Mouse (Mus musculus) midbrain, embryonic 16.5 days (tissue): ENCODE results near the gene Tmem86b. TPM values are rescaled to one million over a fixed set of nuclear protein-coding genes. Genes with fewer than 3 reads are reported as not detected.

Experiments
- ATAC-seq: fragments of 200-750 bp; cut with Nextera tagmentation; 2 replicates; pipeline ENCODE4 v1.8.0; 2017; ENCODE audit warnings: moderate TSS enrichment
- H3K27ac ChIP-seq: fragments of 300-500 bp; sonication (generic); 2 replicates; pipeline ENCODE4 v1.5.1; 2014; ENCODE audit warnings: mild to moderate bottlenecking, low read length, mixed read lengths
- H3K27me3 ChIP-seq: fragments of 300-500 bp; sonication (generic); 2 replicates; pipeline ENCODE4 v1.6.1; 2014; ENCODE audit warnings: low read depth, low read length, mixed read lengths; ENCODE audit not compliant: control insufficient read depth, insufficient read depth
- H3K36me3 ChIP-seq: fragments of 300-500 bp; sonication (generic); 2 replicates; pipeline ENCODE4 v1.6.1; 2014; ENCODE audit warnings: mild to moderate bottlenecking, low read length, moderate library complexity, mixed read lengths; ENCODE audit not compliant: control insufficient read depth, insufficient read depth
- H3K4me1 ChIP-seq: fragments of 300-500 bp; sonication (generic); 2 replicates; pipeline ENCODE4 v1.6.1; 2014; ENCODE audit warnings: mild to moderate bottlenecking, low read length, mixed read lengths; ENCODE audit not compliant: control insufficient read depth, insufficient read depth
- H3K4me2 ChIP-seq: fragments of 300-500 bp; sonication (generic); 2 replicates; pipeline ENCODE4 v1.6.1; 2014; ENCODE audit warnings: mild to moderate bottlenecking, low read length, mixed read lengths
- H3K4me3 ChIP-seq: fragments of 300-500 bp; sonication (generic); 2 replicates; pipeline ENCODE4 v1.5.1; 2014; ENCODE audit warnings: low read depth, mild to moderate bottlenecking, low read length, moderate library complexity, mixed read lengths
- H3K9ac ChIP-seq: fragments of 300-500 bp; sonication (generic); 2 replicates; pipeline ENCODE4 v1.6.1; 2014; ENCODE audit warnings: low read depth, low read length, mixed read lengths
- H3K9me3 ChIP-seq: fragments of 300-500 bp; sonication (generic); replicated peaks from 2 replicates; pipeline ENCODE4 v1.6.1; 2014; ENCODE audit warnings: mild to moderate bottlenecking, low read length, mixed read lengths; ENCODE audit not compliant: control insufficient read depth, poor library complexity, severe bottlenecking
- WGBS: fragments of 180-500 bp; shearing (Covaris S2); extraction: QIAGEN DNeasy Blood & Tissue Kit; methylation state at CpG from one replicate; pipeline ENCODE4 v1.1.7; 2014; 5-methylcytosine and 5-hydroxymethylcytosine counted together
- polyA plus RNA-seq: library from polyadenylated mRNA; unstranded; fragments of >200 nt; fragmentation: Nextera tagmentation; extraction: Ambion mirVana; gene quantifications from 2 replicates; pipeline ENCODE4 v1.2.1, GENCODE M21; 2015

Tmem86b gene
- polyA plus RNA-seq, 1 experiment from 2014 or later: 2.1 TPM

DNA sequence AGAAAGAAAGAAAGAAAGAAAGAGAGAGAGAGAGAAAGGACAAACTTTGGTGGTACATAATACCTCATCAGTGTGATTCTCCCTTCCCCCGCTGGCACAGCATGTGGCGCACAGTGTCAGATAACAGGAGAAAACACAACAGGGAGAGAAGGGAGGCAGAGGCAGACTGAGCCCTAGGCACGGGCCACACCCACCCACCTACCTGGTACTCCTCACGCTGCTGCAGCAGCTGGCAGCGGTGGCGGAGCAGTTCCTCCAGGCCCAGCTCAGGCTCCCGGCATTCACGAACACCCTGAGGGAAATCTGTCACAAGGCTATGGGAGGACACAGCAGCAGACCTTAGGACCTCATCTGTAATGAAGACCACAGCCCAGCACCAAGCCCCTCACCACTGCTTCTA, 32.0 kb upstream of the Tmem86b start:
- ATAC-seq: no peak
- Histone ChIP-seq H3K36me3 (peaks cover 20% of the 10 kb centered on the region), H3K27me3 (no peaks in the 10 kb centered on the region), H3K4me1 (peaks cover 10% of the 10 kb centered on the region), H3K4me2 (no peak overlapping the region), H3K9me3 (no peaks in the 10 kb centered on the region), H3K27ac (no peak overlapping the region), H3K4me3 (no peak overlapping the region), H3K9ac (no peak overlapping the region)
- WGBS: 73% methylated on average over 8 of the region's 8 CpGs

DNA sequence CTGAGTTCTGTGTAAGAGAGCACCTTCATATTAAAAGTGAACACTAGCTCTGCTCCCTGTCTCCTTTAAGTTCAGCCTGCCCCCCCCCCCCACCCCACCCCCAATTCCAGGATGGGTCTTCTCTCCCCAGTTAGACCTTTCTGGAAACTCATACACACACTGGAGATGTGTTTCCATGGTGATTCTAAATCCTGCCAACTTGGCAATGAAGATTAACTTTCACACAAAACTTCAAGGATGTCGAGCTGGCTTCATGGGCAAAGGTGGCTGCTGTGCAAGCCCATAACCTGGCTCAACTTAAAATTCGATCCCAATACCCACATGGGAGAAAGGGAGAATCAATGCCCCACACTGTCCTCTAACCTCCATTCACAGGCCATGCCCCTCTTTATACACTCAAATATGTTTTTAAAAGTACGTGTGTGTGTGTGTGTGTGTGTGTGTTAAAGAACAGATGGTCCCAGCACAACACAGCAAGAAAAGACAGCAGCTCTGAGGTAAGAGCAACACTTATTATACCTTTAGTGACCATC, 28.8 kb upstream of the Tmem86b start:
- H3K27me3 ChIP-seq: no peaks in the 10 kb centered on the region
- H3K4me2 ChIP-seq: peak overlapping the region; percentile 89
- peaks cover 33% of the 10 kb centered on the region for H3K4me1 ChIP-seq
- H3K9me3 ChIP-seq: no peaks in the 10 kb centered on the region
- ATAC-seq: no peak
- H3K9ac ChIP-seq: peak overlapping the region; percentile 81
- H3K36me3 ChIP-seq: peaks cover 11% of the 10 kb centered on the region
- peak overlapping the region; percentile 94 for H3K27ac ChIP-seq
- peak overlapping the region; percentile 81 for H3K4me3 ChIP-seq
- 52% methylated on average over 3 of the region's 3 CpGs for WGBS

DNA sequence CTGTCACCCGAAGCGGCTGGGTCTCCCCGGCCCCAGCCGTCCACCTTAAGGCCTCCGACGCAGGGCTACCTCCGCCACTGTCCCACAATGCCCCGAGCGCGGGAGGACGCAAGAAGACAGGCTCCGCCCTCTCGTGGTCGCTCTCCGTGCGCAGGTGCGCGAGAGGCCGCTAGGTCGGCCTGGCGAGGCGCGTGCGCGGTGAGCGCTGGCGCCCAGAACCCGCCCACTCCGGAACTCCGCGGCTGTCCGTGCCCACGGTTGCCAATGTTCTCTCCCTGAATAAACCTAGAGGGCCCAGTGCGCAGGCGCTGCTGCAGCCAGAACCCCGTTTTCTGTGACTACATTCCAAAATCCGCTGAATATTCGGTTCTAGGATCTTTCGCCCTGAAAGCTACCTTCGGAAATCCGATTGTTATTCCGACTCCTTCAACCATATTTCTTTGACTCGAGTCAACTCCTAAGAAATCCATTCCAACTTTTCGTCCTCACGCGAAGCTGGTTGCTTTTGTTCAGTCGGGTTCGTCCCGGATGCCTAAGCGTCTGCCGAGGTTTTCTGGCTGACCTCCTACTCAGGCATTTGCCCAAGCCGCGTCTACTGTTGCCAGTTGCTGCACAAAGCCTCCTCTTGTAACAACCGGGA, 27.8 kb upstream of the Tmem86b start, which contains the start of gene Ppp6r1:
Ppp6r1 (minus strand) TSS at position 108 of the 640 bp plus-strand sequence.
- WGBS: under 1% methylated on average over 54 of the region's 54 CpGs
- Histone ChIP-seq H3K4me3 (peak within 1 kb of the TSS; percentile 81), H3K4me1 (peaks cover 37% of the 10 kb centered on the region)

DNA sequence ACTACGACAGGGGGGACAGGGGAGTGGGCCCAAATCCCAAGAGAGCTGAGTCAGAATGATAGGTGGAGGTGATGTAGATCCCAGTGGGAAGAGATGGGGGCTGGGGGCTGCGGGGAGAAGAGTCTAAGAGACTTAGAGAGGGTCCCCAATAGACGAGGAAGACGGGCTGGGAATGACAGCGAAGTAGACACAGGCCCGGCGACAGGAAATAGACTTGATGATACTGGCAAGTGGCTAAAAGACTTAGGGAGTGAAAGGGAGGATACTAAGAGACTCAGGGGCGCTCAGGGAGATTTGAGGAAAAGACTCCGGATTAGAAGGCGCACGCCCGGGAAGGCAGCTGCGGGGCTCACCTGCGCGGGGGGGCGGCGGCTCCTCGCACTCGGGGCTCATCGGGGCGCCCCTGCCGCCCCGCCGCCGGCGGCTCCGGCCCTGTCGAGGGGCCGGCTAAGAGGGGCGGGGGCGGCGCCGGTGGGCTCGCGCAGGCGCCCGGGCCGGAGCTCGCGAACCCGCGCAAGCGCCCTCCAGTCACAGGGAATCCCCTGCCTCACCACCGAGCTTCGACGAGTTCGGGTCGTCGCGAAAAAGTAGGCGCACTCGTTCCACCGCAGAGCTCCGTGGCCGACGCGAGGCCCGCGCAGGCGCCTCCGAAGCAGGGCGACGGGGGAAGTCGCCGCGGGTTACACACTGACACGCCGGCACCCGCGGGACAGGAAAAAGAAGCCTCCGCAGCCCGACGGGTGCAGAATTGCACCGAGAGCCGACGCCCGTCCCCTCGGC, 27.1 kb upstream of the Tmem86b start:
- 1% methylated on average over 52 of the region's 78 CpGs for WGBS
- peak overlapping the region; percentile 94 for H3K27ac ChIP-seq
- H3K36me3 ChIP-seq: peaks cover 6% of the 10 kb centered on the region
- H3K9me3 ChIP-seq: no peaks in the 10 kb centered on the region
- peaks cover 37% of the 10 kb centered on the region for H3K4me1 ChIP-seq
- H3K4me2 ChIP-seq: peak overlapping the region; percentile 89
- peak; percentile 85 for ATAC-seq
- peak overlapping the region; percentile 81 for H3K4me3 ChIP-seq
- H3K9ac ChIP-seq: peak overlapping the region; percentile 82
- no peaks in the 10 kb centered on the region for H3K27me3 ChIP-seq

More for the DNA sequence above, 27.8 kb upstream of the Tmem86b start, which contains the start of gene Ppp6r1:
- Histone ChIP-seq H3K36me3 (peaks cover 9% of the 10 kb centered on the region), H3K9ac (peak within 1 kb of the TSS; percentile 82), H3K27ac (peak within 1 kb of the TSS; percentile 94), H3K4me2 (peak within 1 kb of the TSS; percentile 89), H3K9me3 (no peaks in the 10 kb centered on the region), H3K27me3 (no peaks in the 10 kb centered on the region)
- ATAC-seq: peak; percentile 98

GRCm38 (mm10) chr7:4657521-4658127, 26.4 kb upstream of the Tmem86b start:
- Histone ChIP-seq H3K9ac (peak overlapping the region; percentile 82), H3K27ac (no peak overlapping the region), H3K4me1 (peaks cover 37% of the 10 kb centered on the region), H3K27me3 (no peaks in the 10 kb centered on the region), H3K4me3 (peak overlapping the region; percentile 81), H3K4me2 (peak overlapping the region; percentile 89), H3K9me3 (no peaks in the 10 kb centered on the region), H3K36me3 (peaks cover 4% of the 10 kb centered on the region; the same call in 1 of the 2 replicates)
- no peak for ATAC-seq
- WGBS: 57% methylated on average over 9 of the region's 9 CpGs

DNA sequence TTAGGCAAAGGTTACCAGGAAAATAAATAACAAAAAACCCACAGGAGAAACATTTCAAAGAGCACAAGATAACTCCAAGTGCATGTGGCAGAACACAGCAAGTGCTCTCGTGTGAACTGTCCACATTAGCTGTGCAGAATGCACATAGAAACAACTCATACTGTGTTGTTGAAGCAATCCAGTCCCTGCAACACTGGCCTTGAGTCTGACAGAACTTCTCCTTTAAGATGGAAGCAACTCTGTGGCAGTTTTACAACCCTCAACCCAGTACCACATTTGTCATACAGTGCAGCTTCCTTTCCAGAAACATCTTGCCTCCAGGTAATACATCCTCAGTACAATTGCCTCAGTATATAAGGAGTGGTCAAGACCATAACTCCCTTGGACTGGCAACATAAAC, 25.6 kb upstream of the Tmem86b start:
- WGBS: 72% methylated on average over 1 of the region's 1 CpGs
- Histone ChIP-seq H3K9me3 (no peaks in the 10 kb centered on the region), H3K4me1 (peaks cover 37% of the 10 kb centered on the region), H3K36me3 (no peaks in the 10 kb centered on the region), H3K4me3 (no peak overlapping the region), H3K27ac (no peak overlapping the region), H3K27me3 (no peaks in the 10 kb centered on the region), H3K4me2 (peak overlapping the region; percentile 89), H3K9ac (0 out of 2 replicates have a peak overlapping the region, but pooled peaks have one; percentile 82)
- ATAC-seq: no peak

GRCm38 (mm10) chr7:4655916-4656315, 24.7 kb upstream of the Tmem86b start:
- no peak overlapping the region for H3K4me2 ChIP-seq
- no peak overlapping the region for H3K27ac ChIP-seq
- H3K4me1 ChIP-seq: peaks cover 42% of the 10 kb centered on the region
- WGBS: 81% methylated on average over 1 of the region's 1 CpGs
- no peaks in the 10 kb centered on the region for H3K9me3 ChIP-seq
- no peak overlapping the region for H3K9ac ChIP-seq
- H3K4me3 ChIP-seq: no peak overlapping the region
- no peak for ATAC-seq
- no peaks in the 10 kb centered on the region for H3K36me3 ChIP-seq
- no peaks in the 10 kb centered on the region for H3K27me3 ChIP-seq

GRCm38 (mm10) chr7:4655393-4655792, 24.2 kb upstream of the Tmem86b start:
- no peaks in the 10 kb centered on the region for H3K9me3 ChIP-seq
- H3K36me3 ChIP-seq: no peaks in the 10 kb centered on the region
- no peak overlapping the region for H3K4me3 ChIP-seq
- no peaks in the 10 kb centered on the region for H3K27me3 ChIP-seq
- H3K4me1 ChIP-seq: peaks cover 39% of the 10 kb centered on the region
- H3K27ac ChIP-seq: no peak overlapping the region
- no peak overlapping the region for H3K9ac ChIP-seq
- no peak for ATAC-seq
- WGBS: 92% methylated on average over 4 of the region's 4 CpGs
- no peak overlapping the region for H3K4me2 ChIP-seq
